Mouse (Mus musculus): ENCODE measurements around the gene Hif3a. TPM values are rescaled to one million over a fixed set of nuclear protein-coding genes. Genes with fewer than 3 reads are reported as not detected.
"Not testable (repeated sequence)": the region's sequence is repeated elsewhere in the genome, so short reads cannot be mapped to it uniquely, and the experiment has no call there.

Hif3a gene
- total RNA-seq (2014; rRNA removed) (0.07 and 0.09 TPM in 2 replicates), polyA plus RNA-seq (2012; rRNA removed) (0.01 and 0.05 TPM in 2 replicates)

- H3K9ac ChIP-seq (ENCODE audit: low read depth, low read length), result no peak within 1 kb of the TSS
- no peaks in the 10 kb centered on the region for H3K79me2 ChIP-seq (ENCODE audit: control insufficient read depth, insufficient read depth, low read length)
- TF ChIP-seq POLR2A (IDR thresholded peaks at IDR 0.05; ENCODE audit: extremely low read depth, insufficient read depth, low read length) (no peak), CTCF (IDR thresholded peaks at IDR 0.05; ENCODE audit: low read depth, low read length) (no peak)
- peaks cover 5% of the 10 kb centered on the region; the same call in 1 of the 2 replicates for H3K27me3 ChIP-seq (ENCODE audit: control insufficient read depth, insufficient read depth, low read length)
- H3K36me3 ChIP-seq (ENCODE audit: control insufficient read depth, insufficient read depth, low read length), result no peaks in the 10 kb centered on the region
- 3% methylated on average over 15 of the region's 15 CpGs for whole genome bisulfite sequencing
- H3K4me1 ChIP-seq (ENCODE audit: control insufficient read depth, insufficient read depth, low read length), result peaks cover 5% of the 10 kb centered on the region; the same call in 1 of the 2 replicates
- no peak within 1 kb of the TSS for H3K4me3 ChIP-seq (ENCODE audit: insufficient read depth, low read depth, low read length)
- no peak for DNase-seq (ENCODE audit: extremely low read depth, low read depth, low spot score)
- no peak within 1 kb of the TSS for H3K27ac ChIP-seq (replicated peaks; ENCODE audit: insufficient read depth, low read depth, low read length)
Observed at GRCm38 (mm10) chr7:17062389-17062788, at the start of gene Hif3a. Gene Hif3a, minus strand, starts transcription at chr7:17062427.

GRCm38 (mm10) chr7:17101631-17102030 is 39.4 kb upstream of the Hif3a start:
- not testable (repeated sequence) for DNase-seq (ENCODE audit: extremely low read depth, low read depth, low spot score); H3K27me3 ChIP-seq (ENCODE audit: control insufficient read depth, insufficient read depth, low read length); H3K79me2 ChIP-seq (ENCODE audit: control insufficient read depth, insufficient read depth, low read length); H3K27ac ChIP-seq (replicated peaks; ENCODE audit: insufficient read depth, low read depth, low read length); H3K9ac ChIP-seq (ENCODE audit: low read depth, low read length); H3K4me3 ChIP-seq (ENCODE audit: insufficient read depth, low read depth, low read length); H3K4me1 ChIP-seq (ENCODE audit: control insufficient read depth, insufficient read depth, low read length); H3K36me3 ChIP-seq (ENCODE audit: control insufficient read depth, insufficient read depth, low read length)
- WGBS, result 85% methylated on average over 13 of the region's 13 CpGs

DNA sequence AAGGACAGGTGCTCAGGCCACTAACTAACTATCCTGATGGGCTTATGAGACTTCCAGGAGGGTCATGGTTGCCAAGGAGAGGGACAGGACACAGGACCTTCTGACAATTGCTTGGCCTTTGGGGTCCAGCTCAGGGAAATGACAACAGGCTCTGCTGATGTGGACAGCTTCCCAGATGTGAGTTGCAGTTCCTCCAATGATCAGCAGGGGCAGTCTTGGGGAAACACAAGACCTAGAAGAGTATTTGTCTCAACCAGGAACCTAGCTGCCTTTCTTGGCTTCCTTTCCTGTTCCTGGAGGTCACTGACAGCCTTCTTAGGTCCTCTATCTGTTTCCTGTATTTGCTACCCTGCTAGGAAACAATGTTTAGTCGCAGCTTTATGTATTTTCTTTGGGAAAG is 29.1 kb upstream of the Hif3a start:
- no peaks in the 10 kb centered on the region for H3K79me2 ChIP-seq (ENCODE audit: control insufficient read depth, insufficient read depth, low read length)
- H3K4me1 ChIP-seq (ENCODE audit: control insufficient read depth, insufficient read depth, low read length), result no peaks in the 10 kb centered on the region
- peak; percentile 1 for DNase-seq (ENCODE audit: extremely low read depth, low read depth, low spot score)
- H3K27ac ChIP-seq (replicated peaks; ENCODE audit: insufficient read depth, low read depth, low read length), result no peak overlapping the region
- H3K4me3 ChIP-seq (ENCODE audit: insufficient read depth, low read depth, low read length), result no peak overlapping the region
- no peak overlapping the region for H3K9ac ChIP-seq (ENCODE audit: low read depth, low read length)
- H3K36me3 ChIP-seq (ENCODE audit: control insufficient read depth, insufficient read depth, low read length), result no peaks in the 10 kb centered on the region
- TF ChIP-seq POLR2A (IDR thresholded peaks at IDR 0.05; ENCODE audit: extremely low read depth, insufficient read depth, low read length) (no peak), CTCF (IDR thresholded peaks at IDR 0.05; ENCODE audit: low read depth, low read length) (peak; percentile 26; the same call in 1 of the 2 replicates)
- 8% methylated on average over 1 of the region's 1 CpGs for WGBS
- H3K27me3 ChIP-seq (ENCODE audit: control insufficient read depth, insufficient read depth, low read length), result no peaks in the 10 kb centered on the region

DNA sequence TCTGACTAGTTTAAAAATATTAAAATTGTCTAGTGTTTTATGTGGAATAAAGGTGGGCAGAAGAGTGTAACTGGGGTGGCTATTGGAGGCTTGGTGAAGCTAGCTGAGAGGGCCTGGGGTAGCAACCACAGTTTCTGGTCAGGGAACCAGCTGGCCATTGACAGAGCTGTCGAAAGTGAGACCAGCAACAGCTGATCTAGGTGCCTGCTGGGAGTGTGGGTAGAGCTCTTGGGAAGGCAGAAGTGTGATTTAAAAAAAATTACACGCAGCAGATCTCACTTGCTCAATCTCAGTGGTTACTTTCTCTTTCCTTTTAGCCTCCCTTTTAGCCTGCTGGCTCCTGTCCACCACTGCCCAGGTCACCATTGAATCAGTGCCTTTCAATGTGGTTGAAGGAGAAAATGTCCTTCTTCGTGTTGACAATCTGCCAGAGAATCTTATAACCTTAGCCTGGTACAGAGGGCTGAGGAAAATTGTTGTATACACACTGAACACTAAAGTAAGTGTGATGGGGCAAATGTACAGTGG is 27.9 kb upstream of the Hif3a start:
- Histone ChIP-seq H3K79me2 (ENCODE audit: control insufficient read depth, insufficient read depth, low read length) (no peaks in the 10 kb centered on the region), H3K27ac (replicated peaks; ENCODE audit: insufficient read depth, low read depth, low read length) (no peak overlapping the region), H3K4me1 (ENCODE audit: control insufficient read depth, insufficient read depth, low read length) (no peaks in the 10 kb centered on the region), H3K27me3 (ENCODE audit: control insufficient read depth, insufficient read depth, low read length) (no peaks in the 10 kb centered on the region), H3K4me3 (ENCODE audit: insufficient read depth, low read depth, low read length) (no peak overlapping the region), H3K36me3 (ENCODE audit: control insufficient read depth, insufficient read depth, low read length) (no peaks in the 10 kb centered on the region), H3K9ac (ENCODE audit: low read depth, low read length) (no peak overlapping the region)
- peak; percentile 9 for DNase-seq (ENCODE audit: extremely low read depth, low read depth, low spot score)
- 39% methylated on average over 3 of the region's 3 CpGs for WGBS
- TF ChIP-seq CTCF (IDR thresholded peaks at IDR 0.05; ENCODE audit: low read depth, low read length) (no peak), POLR2A (IDR thresholded peaks at IDR 0.05; ENCODE audit: extremely low read depth, insufficient read depth, low read length) (no peak)

GRCm38 (mm10) chr7:17087731-17088130 is 25.5 kb upstream of the Hif3a start:
- Histone ChIP-seq H3K79me2 (ENCODE audit: control insufficient read depth, insufficient read depth, low read length) (no peaks in the 10 kb centered on the region), H3K27me3 (ENCODE audit: control insufficient read depth, insufficient read depth, low read length) (no peaks in the 10 kb centered on the region), H3K27ac (replicated peaks; ENCODE audit: insufficient read depth, low read depth, low read length) (no peak overlapping the region), H3K4me3 (ENCODE audit: insufficient read depth, low read depth, low read length) (no peak overlapping the region), H3K9ac (ENCODE audit: low read depth, low read length) (no peak overlapping the region), H3K4me1 (ENCODE audit: control insufficient read depth, insufficient read depth, low read length) (no peaks in the 10 kb centered on the region), H3K36me3 (ENCODE audit: control insufficient read depth, insufficient read depth, low read length) (no peaks in the 10 kb centered on the region)
- 67% methylated on average over 3 of the region's 3 CpGs for WGBS
- DNase-seq (ENCODE audit: extremely low read depth, low read depth, low spot score), result no peak
- TF ChIP-seq POLR2A (IDR thresholded peaks at IDR 0.05; ENCODE audit: extremely low read depth, insufficient read depth, low read length) (no peak), CTCF (IDR thresholded peaks at IDR 0.05; ENCODE audit: low read depth, low read length) (no peak)

GRCm38 (mm10) chr7:17082766-17083165 is 20.5 kb upstream of the Hif3a start:
- Histone ChIP-seq H3K4me1 (ENCODE audit: control insufficient read depth, insufficient read depth, low read length) (no peaks in the 10 kb centered on the region), H3K79me2 (ENCODE audit: control insufficient read depth, insufficient read depth, low read length) (no peaks in the 10 kb centered on the region), H3K9ac (ENCODE audit: low read depth, low read length) (no peak overlapping the region), H3K36me3 (ENCODE audit: control insufficient read depth, insufficient read depth, low read length) (no peaks in the 10 kb centered on the region), H3K27me3 (ENCODE audit: control insufficient read depth, insufficient read depth, low read length) (no peaks in the 10 kb centered on the region; the same call in 1 of the 2 replicates), H3K4me3 (ENCODE audit: insufficient read depth, low read depth, low read length) (no peak overlapping the region), H3K27ac (replicated peaks; ENCODE audit: insufficient read depth, low read depth, low read length) (no peak overlapping the region)
- TF ChIP-seq POLR2A (IDR thresholded peaks at IDR 0.05; ENCODE audit: extremely low read depth, insufficient read depth, low read length), result no peak
- TF ChIP-seq CTCF (IDR thresholded peaks at IDR 0.05; ENCODE audit: low read depth, low read length), result no peak
- WGBS, result 88% methylated on average over 4 of the region's 4 CpGs
- no peak for DNase-seq (ENCODE audit: extremely low read depth, low read depth, low spot score)

All from liver, adult 2 months (tissue).